Mouse (Mus musculus) bone marrow macrophage, adult 2 months (primary cell): ENCODE measurements at regions not wholly inside any gene's neighbourhood (a gene's known extent, or its start where the extent isn't known, plus 50 kb on each side); places are given as distances from the start of the nearest gene placed in this dataset.

Experiments
- H3K27ac ChIP-seq: 2 replicates; pipeline ENCODE4 v1.5.1; 2012; ENCODE audit warnings: low read depth, low read length; ENCODE audit not compliant: insufficient read depth
- H3K4me1 ChIP-seq: 2 replicates; pipeline ENCODE4 v1.6.1; 2012; ENCODE audit warnings: low read length; ENCODE audit not compliant: control insufficient read depth, insufficient read depth
- H3K4me3 ChIP-seq: 2 replicates; pipeline ENCODE4 v1.5.1; 2012; ENCODE audit warnings: mild to moderate bottlenecking, low read length, moderate library complexity; ENCODE audit not compliant: insufficient read depth
- CTCF ChIP-seq: IDR thresholded peaks from 2 replicates; pipeline ENCODE4 v1.5.1; 2012; ENCODE audit warnings: low read depth, mild to moderate bottlenecking, low read length, moderate library complexity
- POLR2A ChIP-seq: IDR thresholded peaks from 2 replicates; pipeline ENCODE4 v1.6.1; 2012; ENCODE audit warnings: mild to moderate bottlenecking, low read depth, low read length, borderline replicate concordance

GRCm38 (mm10) chr15:51668340-51668739 is 2216.4 kb upstream of the Gm7489 start:
- no peaks in the 10 kb centered on the region for H3K4me1 ChIP-seq
- H3K4me3 ChIP-seq: no peak overlapping the region
- TF ChIP-seq POLR2A (no peak), CTCF (no peak)
- H3K27ac ChIP-seq: no peak overlapping the region

- H3K4me3 ChIP-seq: no peak overlapping the region
- H3K27ac ChIP-seq: no peak overlapping the region
- H3K4me1 ChIP-seq: no peaks in the 10 kb centered on the region
- TF ChIP-seq CTCF: no peak
- TF ChIP-seq POLR2A: no peak
Measured at GRCm38 (mm10) chr15:51671667-51672372, 2212.9 kb upstream of the Gm7489 start.

GRCm38 (mm10) chr15:51673483-51673882 is 2211.2 kb upstream of the Gm7489 start:
- TF ChIP-seq POLR2A (no peak), CTCF (no peak)
- H3K4me3 ChIP-seq: no peak overlapping the region
- no peak overlapping the region for H3K27ac ChIP-seq
- H3K4me1 ChIP-seq: no peaks in the 10 kb centered on the region

- Histone ChIP-seq H3K4me3 (no peak overlapping the region), H3K27ac (no peak overlapping the region), H3K4me1 (no peaks in the 10 kb centered on the region)
- TF ChIP-seq POLR2A: no peak
Measured at GRCm38 (mm10) chr15:51675291-51675690, 2209.4 kb upstream of the Gm7489 start.

- H3K4me3 ChIP-seq: no peak overlapping the region
- no peaks in the 10 kb centered on the region for H3K4me1 ChIP-seq
- no peak overlapping the region for H3K27ac ChIP-seq
- no peak for TF ChIP-seq CTCF
- no peak for TF ChIP-seq POLR2A
Measured at GRCm38 (mm10) chr15:51676694-51677093, 2208.0 kb upstream of the Gm7489 start.

GRCm38 (mm10) chr15:51677266-51677665 is 2207.4 kb upstream of the Gm7489 start:
- TF ChIP-seq POLR2A: no peak
- no peak for TF ChIP-seq CTCF
- H3K4me3 ChIP-seq: no peak overlapping the region
- H3K27ac ChIP-seq: no peak overlapping the region
- no peaks in the 10 kb centered on the region for H3K4me1 ChIP-seq

- no peak overlapping the region for H3K4me3 ChIP-seq
- no peaks in the 10 kb centered on the region for H3K4me1 ChIP-seq
- TF ChIP-seq POLR2A (no peak), CTCF (no peak)
Measured at GRCm38 (mm10) chr15:51679186-51679902, 2205.4 kb upstream of the Gm7489 start.

GRCm38 (mm10) chr15:51680494-51680893 is 2204.2 kb upstream of the Gm7489 start:
- Histone ChIP-seq H3K4me1 (no peaks in the 10 kb centered on the region), H3K27ac (no peak overlapping the region), H3K4me3 (no peak overlapping the region)
- no peak for TF ChIP-seq POLR2A
- TF ChIP-seq CTCF: no peak

More at GRCm38 (mm10) chr15:51679186-51679902, 2205.4 kb upstream of the Gm7489 start:
- H3K27ac ChIP-seq: no peak overlapping the region

GRCm38 (mm10) chr15:51681191-51681590 is 2203.5 kb upstream of the Gm7489 start:
- Histone ChIP-seq H3K27ac (no peak overlapping the region), H3K4me1 (no peaks in the 10 kb centered on the region), H3K4me3 (no peak overlapping the region)
- TF ChIP-seq CTCF: no peak
- TF ChIP-seq POLR2A: no peak

GRCm38 (mm10) chr15:51682331-51682730 is 2202.4 kb upstream of the Gm7489 start:
- H3K4me1 ChIP-seq: no peaks in the 10 kb centered on the region
- TF ChIP-seq POLR2A (no peak), CTCF (no peak)
- no peak overlapping the region for H3K4me3 ChIP-seq
- H3K27ac ChIP-seq: no peak overlapping the region
